Mouse (Mus musculus) retina, embryonic 14.5 days (tissue): ENCODE results near the gene Ccm2.

ENCODE experiments used
- DNase-seq: peaks from one replicate; pipeline ENCODE4 v3.0.0-alpha.2; 2015; ENCODE audit warnings: low spot score

Gene Ccm2

DNA sequence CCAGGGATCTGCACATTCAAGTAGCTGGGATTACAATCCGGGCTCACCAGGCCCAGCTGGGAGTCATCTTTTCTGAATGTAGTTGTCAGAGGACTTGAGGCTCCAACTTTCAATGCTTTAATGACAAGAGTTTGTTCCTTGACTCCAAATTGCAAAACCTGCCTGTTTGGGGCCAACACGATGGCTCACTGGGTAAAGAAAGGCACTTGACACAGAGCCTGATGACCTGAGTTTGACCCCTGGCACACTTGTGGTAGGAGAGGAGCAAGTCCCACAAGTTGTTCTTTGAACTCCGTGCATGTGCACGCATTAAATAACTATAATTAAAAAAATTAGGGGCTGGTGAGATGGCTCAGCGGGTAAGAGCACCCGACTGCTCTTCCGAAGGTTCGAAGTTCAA is 16.7 kb upstream of the Ccm2 start:
- DNase-seq: no peak

GRCm38 (mm10) chr11:6530746-6531145 is 15.9 kb upstream of the Ccm2 start:
- DNase-seq: no peak

DNA sequence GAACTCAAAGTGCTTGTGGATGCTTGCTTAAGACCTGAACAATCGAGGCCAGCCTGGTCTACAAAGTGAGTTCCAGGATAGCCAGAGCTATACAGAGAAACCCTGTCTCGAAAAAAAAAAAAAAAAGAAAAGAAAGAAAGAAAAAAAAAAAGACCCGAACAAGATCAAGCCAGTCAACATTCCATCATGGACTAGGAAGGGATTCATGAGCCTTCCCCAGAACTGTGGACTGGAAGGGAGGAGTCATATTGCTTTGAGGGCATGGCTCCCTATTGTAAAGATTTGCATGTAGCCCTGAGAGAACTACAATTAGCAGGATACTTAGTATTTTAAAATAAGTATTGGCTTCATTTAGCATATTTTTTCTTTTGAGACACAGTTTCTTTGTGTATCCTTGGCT is 2.0 kb upstream of the Ccm2 start:
- DNase-seq: no peak

GRCm38 (mm10) chr11:6545186-6545856 is 1.4 kb upstream of the Ccm2 start:
- no peak for DNase-seq

- DNase-seq: no peak
Measured at GRCm38 (mm10) chr11:6545857-6546192, 862 bp upstream of the Ccm2 start.

- peak; percentile 61 for DNase-seq
Measured at GRCm38 (mm10) chr11:6547037-6547680, 472 bp downstream of the Ccm2 start.

GRCm38 (mm10) chr11:6547696-6548325 is 1.1 kb downstream of the Ccm2 start:
- DNase-seq: no peak

GRCm38 (mm10) chr11:6549770-6550169 is 3.1 kb downstream of the Ccm2 start:
- DNase-seq: no peak

DNA sequence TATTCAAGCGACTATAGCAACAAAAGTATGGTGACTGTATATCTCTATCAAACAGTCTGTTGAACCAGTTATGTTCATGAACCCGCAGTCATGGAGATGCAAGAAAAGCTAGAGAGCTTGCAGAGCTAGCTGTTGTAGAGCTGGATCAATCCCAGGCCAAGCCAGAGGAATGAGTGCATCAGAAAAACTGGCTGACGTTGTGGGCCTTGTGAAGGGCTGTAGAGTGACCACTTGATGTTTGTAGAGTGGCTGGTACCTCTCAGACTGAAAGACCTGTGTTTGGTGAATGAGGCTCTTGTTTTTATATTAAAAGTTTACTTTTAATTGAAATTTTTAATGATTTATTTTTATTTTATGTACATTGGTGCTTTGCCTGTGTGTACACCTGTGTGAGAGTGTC is 3.5 kb downstream of the Ccm2 start:
- DNase-seq: no peak

- no peak for DNase-seq
Measured at GRCm38 (mm10) chr11:6558234-6558633, 11.5 kb downstream of the Ccm2 start.

DNA sequence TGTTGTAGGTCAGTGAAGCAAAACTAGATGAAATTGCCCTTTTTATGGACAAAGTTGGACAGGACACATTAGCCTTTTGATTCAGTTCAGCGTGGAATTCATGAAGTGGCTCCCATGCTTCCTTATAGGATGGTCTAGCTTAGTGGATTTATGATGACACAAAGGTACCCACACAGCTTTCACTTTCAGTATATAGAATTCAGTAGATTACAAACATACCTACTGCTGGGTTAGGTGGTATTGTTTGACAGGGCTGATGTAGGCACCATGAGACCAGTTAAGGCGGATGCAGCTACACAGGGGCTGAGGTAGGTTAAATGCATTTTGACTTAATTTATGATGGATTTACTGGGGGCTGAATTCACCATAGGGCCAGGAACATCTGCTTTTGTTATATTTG is 13.3 kb downstream of the Ccm2 start:
- DNase-seq: no peak

DNA sequence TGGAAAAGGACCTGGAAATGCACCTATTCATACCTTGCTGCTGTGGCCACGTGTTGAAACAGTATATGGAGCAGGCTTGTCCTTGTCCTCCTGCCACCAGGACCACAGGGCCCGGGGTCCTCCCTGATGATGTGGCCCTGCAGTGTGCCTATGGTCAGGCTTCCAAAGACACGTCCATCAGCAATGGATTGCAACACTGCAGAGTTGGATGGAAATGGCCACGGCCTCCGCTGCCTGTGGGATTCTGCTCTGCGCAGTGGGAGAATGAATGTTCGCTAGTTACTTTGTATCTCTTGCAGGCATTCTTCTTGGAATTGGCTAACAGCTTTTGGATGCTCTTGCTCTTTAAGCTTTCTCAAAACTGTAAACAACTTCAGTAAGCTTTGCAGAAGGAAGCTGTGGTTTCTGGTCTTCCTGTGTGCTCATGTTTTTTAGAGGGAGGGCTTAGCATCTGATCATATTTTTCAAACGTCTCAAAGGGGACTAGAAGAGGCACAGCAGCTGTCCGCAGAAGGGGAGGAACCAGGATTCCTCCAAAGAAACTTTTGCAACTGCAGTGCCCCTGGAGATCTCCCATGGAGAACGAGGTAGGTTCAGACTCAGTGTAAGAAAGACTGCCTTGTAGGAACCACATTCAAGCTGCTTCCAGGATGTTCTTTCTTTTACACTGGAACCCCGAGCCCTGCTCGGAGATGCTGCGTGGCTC is 14.1 kb downstream of the Ccm2 start:
- no peak for DNase-seq

GRCm38 (mm10) chr11:6561474-6561873 is 14.8 kb downstream of the Ccm2 start:
- no peak for DNase-seq

GRCm38 (mm10) chr11:6562359-6562758 is 15.7 kb downstream of the Ccm2 start:
- DNase-seq: no peak

DNA sequence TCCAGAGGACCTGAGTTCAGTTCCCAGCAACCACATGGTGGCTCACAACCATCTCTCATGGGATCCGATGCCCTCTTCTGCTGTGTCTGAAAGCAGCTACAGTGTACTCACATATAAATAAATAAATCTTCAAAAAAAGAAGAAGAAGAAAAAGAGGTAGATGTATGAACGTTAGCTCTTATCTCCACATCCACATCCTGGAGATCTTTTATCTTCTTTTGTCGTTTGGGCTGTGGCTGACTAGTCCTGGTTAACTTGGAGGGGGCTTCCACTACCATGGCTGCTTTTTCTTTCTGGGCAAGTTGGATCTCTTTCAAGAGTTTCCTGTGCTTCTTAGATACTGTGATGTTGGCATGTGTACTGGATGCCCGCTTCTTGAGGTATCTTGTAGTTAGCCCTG is 16.5 kb downstream of the Ccm2 start:
- DNase-seq: no peak

DNA sequence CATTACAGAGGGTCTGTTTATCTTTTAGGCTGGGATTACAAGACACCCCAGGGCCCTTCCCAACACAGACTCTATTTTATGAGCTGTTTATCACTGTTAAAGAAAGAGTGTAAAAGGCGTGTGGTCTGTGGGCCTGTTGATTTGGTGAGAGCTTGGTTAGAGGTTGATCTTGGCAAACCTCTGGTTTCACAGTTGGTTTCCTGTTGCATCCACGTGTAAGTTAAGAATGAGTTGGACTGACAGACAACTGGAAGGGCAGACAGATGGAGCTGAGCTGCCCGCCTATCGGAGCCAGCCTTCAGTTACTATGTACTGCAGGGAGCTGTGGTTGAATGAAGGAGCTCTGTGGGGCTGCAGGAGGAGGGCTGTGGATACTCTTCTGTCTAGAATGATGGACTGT is 19.8 kb downstream of the Ccm2 start:
- DNase-seq: no peak

GRCm38 (mm10) chr11:6567951-6568350 is 21.3 kb downstream of the Ccm2 start:
- no peak for DNase-seq

- peak; percentile 53 for DNase-seq
Measured at GRCm38 (mm10) chr11:6568584-6569409, 22.1 kb downstream of the Ccm2 start.

DNA sequence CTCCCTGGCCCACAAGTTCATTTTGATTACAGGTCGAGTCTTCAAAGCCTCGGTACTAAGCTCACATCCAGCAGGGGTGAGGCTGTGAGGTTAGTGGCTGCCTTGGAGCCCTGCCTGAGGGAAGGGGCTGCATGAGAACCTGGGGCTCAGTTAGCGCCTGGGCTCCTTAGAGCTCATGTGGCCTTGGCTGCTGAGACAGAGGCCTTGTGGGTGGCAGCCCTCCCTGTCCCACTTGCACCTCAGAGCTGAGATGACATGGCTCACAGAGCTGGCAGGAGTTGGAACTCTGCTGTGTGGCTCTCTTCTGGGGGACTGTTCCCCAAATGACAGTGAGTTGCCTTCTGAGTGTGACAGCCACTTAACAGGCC is 22.7 kb downstream of the Ccm2 start:
- no peak for DNase-seq

DNA sequence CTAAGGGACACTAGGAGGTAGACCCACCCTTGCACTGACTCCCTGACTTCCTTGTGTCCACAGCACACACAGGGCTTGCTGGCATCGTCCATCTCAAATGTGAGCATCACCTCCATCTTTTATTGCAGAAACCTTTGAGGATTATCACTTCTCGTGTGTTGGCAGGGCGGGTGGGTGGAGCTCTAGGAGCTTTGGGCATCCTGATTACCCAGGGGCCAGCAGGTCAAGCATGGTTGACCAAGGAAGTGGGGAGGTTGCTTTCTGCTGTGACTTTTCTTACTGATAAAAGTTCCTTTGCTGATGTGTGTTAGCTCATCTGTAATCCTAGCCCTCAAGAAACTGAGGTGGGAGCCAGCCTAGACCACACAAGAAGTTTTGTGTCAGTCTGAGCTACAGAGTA is 29.5 kb downstream of the Ccm2 start:
- no peak for DNase-seq

DNA sequence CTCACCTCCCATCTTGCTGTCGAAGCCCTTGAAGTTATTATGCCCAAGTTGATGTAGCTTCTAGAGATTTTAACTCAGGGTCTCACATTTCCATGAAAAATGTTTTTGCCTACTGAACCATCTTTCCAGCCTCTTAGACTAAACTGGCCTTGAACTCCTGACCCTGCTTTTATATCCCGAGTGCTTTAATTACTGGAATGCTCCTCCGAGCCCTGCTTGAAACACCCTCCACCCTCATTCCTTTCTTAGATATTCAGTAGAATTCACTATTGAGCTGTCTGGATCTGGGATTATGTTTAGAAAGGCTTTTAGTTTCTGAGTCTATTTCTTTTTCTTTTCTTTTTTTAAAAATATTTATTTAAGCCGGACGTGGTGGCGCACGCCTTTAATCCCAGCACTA is 32.7 kb downstream of the Ccm2 start:
- DNase-seq: no peak

DNA sequence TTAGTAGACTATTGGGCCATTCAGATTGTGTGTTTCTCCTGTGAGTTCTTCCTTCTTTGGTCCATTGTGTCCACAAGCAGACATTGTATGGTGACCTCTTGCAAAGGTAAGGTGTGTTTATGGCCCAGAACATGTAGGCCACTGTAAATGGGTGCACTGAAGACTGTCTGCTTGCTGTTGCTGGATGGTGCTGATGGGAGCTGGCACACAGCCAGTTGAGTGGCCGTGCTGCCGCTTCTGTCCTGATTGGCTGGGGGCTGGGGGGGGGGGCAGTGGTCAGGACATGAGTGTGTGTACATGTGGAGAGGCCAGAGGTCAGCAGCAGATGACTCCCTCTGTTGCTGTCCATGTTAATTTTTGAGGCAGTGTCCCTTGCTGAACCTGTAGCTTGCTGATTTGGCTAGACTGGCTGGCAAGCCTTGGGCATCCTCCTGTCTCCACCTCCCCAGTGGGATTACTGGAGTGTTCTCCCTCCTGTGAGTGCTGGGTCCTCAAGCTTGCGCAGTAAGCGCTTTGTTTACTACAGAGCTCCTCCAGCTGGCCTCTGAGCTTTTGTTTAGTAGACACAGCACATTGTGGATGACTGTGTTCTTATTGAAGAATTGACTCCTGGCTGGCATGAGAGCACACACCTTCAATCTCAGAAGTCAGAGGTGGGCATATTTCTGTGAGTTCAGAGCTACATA is 33.5 kb downstream of the Ccm2 start:
- DNase-seq: no peak
